Mouse (Mus musculus) cerebellum, adult 11 months (tissue): ENCODE measurements around the gene Draxin.
"Not testable (repeated sequence)": the region's sequence is repeated elsewhere in the genome, so short reads cannot be mapped to it uniquely, and the experiment has no call there.

Experiments
- DNase-seq: peaks from one replicate; pipeline ENCODE4 v3.0.0; 2022

Gene Draxin

DNA sequence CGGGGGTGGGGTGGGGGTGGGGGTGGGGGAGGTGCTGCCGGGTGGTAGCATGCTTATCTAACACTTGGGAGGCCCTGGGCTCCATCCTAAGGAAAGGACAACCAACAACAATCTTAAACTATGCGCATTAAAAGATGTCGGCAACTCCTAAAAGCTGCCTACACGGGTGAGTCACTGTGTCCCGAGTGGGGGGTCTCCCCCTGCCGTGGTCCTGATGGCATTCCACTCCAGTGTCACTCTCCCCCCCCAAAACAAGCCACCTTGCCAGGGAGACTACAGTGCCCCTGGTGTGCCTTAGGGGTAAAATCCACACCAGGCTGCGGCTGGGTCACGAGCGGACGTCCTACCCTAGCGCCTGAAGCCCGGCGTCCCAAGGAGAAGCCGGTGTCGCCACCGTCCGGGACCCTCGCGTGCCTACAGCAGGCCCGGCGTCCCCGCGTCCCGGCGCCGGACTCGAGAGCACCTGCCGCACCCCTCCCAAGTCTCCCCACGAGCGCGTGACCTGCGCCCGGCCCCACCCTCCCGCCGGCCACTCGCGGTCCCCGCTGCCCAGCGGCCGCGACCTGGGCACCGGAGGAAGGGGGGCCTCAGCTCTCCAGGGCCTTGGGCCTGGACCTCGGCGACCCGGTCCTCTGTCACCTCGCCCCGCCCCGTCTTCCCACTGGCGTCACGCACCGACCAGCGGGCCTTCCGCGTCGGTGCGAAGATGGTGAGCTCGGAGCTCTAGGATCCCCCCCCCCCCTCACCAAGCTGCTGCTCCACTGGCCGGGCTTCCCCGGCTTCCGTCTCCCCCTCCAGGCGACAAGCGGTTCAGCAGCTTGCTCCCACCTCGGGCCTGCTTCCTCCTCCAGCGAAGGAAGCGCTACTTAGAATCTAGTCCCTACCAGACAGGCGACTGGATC lies 21.0 kb upstream of the Draxin start, which contains the start of gene Fbxo6:
Gene Fbxo6 (minus strand): TSS at position 874 of the 902 bp plus-strand sequence.
- DNase-seq = peak; percentile 82

DNA sequence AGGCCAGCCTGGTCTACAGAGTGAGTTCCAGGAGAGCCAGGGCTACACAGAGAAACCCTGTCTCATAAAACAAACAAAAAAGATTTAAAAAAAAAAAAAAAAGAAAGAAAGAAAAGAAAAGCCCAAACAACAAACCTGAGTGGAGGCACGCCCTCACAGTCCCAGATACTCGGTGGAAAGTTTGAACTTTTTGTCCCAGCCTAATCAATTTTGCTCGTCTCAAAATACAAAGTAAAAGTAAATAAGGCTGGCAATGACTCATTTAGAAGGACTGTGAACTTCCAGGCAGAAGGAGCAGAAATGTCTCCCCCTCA lies 20.4 kb upstream of the Draxin start:
- no peak for DNase-seq

DNA sequence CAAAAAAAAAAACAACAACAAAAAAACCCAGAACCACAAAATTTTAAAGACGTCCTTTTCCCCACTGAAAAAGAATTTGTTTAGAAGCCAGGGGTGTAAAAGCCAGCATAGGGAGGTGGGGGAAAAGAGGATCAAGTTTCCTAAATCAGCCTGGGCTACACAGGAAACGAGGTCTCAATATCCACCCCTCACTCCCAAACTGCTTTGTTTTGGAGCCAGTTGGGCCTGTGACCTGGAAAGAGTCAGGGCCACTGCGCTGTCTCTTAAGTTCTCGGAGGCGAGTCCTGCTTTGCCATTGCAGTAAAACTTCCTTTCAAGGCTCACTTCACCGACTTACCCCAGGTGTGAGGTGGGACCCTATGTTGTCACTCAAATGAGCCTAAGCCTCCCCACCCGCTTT lies 19.7 kb upstream of the Draxin start:
- no peak for DNase-seq

GRCm38 (mm10) chr4:148149540-148149939 lies 19.0 kb upstream of the Draxin start:
- no peak for DNase-seq

DNA sequence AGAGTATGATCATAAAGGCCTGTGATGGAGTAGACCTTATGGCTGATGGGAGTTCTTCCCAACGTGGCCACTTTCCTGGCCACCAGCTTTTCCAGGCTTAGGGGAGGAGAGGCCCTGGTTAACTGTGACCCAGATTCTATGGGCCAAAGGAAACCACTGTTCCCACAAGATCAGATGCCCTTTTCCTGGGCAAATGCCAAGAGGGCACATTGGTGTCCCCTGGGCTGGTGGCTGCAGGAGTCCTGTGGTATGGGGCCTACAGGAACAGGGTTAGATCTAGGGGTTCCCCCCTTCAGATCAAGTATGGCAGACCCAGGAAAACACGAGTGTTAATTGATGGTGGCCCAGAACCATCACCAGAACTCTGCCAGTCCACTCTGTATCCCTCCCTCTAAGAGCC lies 17.2 kb upstream of the Draxin start:
- no peak for DNase-seq

GRCm38 (mm10) chr4:148143721-148144120 lies 13.2 kb upstream of the Draxin start:
- no peak for DNase-seq

DNA sequence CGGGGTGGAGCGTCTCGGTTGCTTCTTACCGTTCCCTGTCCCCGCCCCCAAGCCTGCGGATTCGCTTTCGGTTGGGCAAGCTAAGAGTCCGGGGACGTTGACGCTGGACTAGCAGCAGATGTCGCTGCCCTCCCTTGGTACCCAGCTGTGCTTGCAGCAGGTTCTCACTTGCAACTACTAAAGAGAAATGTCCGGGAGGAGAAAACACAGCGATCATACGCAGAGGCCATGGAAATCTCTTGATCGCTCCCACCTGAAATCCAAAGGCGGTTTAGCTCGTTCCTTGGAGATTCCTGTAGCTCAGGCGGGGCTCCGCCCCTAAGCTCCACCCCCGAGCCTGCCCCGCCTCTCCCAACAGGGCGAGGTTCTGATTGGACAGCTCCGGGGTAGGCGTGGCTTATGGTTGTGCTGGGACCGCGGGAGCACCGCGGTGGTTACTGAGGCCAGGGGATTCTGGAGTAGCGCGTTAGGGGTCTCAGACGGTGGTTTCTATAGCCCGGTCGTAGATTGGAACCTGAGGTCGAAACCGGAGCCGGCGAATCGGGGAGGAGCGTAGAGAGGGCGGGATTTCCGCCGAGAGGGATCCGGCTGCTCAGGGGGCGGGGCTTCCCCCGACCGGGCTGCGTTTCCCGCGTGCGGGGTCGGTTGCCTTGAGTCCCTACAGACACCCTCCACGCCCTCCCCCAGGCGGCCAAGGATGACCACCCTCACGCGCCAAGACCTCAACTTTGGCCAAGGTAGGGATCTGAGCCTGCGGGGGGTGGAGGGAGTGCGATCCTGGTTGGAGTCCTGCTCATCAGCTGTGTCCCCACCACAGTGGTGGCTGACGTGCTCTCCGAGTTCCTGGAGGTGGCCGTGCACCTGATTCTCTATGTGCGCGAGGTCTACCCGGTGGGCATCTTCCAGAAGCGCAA lies 9.9 kb upstream of the Draxin start:
- DNase-seq = peak; percentile 95

DNA sequence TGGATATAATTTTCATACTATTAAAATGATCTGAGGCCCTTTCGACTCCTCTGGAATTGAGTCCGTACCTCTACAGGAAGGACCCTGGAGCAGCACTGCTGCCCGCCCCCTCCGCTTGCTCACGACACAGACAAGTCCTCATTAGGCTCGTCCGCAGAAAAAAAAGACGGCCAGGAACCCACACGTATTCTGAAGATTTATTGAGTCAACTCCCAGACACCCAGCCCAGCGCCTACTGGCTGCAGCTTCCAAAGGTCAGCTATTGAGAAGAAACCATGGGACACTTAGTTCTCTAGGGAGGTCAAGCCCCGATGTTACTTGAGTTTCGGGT lies 9.2 kb upstream of the Draxin start:
- DNase-seq = no peak

- no peak for DNase-seq
Measured at GRCm38 (mm10) chr4:148137503-148137902, 7.0 kb upstream of the Draxin start.

DNA sequence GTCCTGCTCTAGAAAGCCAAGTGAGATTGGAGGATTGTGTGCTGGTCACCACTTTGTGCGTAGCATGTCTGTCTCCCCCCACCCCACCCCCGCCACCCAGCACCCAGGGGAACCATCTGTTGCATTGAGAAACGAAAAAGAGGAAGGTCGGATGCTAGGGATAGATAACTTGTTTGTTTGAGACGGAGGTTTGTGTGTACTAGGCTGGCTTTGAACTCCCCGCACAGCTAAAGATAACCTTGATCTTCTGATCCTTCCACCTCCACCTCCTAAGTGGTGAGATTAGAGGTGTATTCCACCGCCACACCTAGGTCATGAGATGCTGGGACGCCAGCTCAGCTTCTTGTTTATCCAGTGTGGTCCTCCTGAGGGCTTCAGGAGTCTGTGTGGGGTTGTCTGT lies 4.5 kb upstream of the Draxin start:
- DNase-seq = no peak

- DNase-seq = no peak
Measured at GRCm38 (mm10) chr4:148131497-148132081, 1.1 kb upstream of the Draxin start.

GRCm38 (mm10) chr4:148130133-148130532 lies 365 bp downstream of the Draxin start, which contains the start of gene Mad2l2:
Gene Mad2l2 (plus strand): TSS chr4:148130384.
- no peak for DNase-seq

DNA sequence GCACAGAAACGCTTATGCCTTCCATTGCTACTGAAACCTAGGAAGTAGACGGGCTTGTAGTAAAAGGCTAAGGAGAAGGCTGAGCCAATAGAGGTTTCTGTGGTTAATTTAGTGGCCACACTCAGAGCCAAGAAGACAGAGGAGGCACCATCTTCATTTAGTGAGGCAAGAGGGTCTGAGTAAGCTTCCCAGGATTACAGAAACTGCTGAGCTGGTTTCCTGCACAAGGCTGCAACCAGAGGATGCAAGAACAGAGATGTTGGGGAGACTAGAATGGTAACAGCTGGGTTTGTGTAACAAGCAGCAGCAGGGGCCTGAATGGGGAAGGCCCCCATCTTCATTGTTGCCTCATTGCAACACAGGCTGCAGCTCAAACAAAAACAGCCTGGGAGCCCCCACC lies 1.8 kb downstream of the Draxin start:
- no peak for DNase-seq

- no peak for DNase-seq
Measured at GRCm38 (mm10) chr4:148128241-148128640, 2.3 kb downstream of the Draxin start.

GRCm38 (mm10) chr4:148122694-148123066 lies 7.8 kb downstream of the Draxin start:
- DNase-seq = no peak

- no peak for DNase-seq
Measured at GRCm38 (mm10) chr4:148121982-148122693, 8.4 kb downstream of the Draxin start.

DNA sequence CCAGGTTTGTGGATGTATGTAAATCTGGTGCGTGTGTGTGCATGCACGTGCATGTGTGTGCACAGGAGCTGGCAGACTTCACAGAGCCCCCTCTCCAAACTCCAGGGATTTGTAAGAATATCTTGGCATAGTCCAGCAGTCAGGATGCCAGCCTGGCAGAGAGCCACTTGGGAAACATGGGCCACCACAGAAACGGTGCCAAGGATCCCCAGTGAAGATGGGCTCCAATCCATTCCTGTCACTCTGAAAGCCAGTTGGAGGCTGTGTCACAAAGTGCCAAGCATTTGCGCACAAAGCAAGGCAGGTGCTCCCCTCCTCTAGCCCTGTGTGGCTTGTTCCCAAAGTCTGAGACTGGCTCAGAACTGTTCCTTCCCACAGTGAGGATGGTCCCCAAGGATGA lies 9.1 kb downstream of the Draxin start:
- DNase-seq = no peak

DNA sequence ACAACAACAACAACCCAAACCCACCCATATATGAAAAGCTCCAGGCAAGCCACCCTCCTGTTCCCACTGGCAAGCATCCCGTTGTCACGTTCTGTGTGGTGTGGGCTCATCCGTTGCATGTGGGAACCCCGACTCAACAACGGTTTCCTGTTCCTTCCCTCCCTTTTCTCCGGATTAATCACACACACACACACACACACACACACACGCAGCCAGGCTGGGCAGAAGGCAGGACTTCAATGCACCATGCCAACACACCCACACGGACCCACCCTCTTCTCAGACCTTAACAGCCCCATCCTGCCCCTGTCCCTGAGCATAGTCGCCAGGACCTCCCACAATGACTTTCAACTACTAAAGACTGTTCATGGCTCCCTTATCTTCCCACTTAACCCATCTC lies 9.9 kb downstream of the Draxin start:
- no peak for DNase-seq

GRCm38 (mm10) chr4:148119578-148119977 lies 10.9 kb downstream of the Draxin start:
- DNase-seq = not testable (repeated sequence)

DNA sequence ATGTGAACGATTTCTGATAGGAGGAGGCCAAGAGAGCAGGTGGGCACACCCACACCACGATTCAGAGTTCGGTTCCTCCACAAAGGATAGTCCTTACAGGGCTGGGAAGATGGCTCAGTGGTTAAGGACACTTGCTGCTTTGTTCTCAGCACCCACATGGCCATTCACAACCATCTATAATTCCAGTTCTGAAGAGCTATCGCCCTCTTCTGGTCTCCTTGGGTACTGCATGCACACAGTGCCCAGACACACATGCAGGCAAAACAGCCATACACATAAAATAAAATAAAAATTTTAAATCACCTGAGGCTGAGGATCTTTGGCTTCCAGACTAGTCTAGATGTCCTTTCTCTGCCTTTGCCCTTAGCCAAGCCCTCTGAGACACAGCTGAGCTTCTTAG lies 13.1 kb downstream of the Draxin start:
- DNase-seq = no peak

DNA sequence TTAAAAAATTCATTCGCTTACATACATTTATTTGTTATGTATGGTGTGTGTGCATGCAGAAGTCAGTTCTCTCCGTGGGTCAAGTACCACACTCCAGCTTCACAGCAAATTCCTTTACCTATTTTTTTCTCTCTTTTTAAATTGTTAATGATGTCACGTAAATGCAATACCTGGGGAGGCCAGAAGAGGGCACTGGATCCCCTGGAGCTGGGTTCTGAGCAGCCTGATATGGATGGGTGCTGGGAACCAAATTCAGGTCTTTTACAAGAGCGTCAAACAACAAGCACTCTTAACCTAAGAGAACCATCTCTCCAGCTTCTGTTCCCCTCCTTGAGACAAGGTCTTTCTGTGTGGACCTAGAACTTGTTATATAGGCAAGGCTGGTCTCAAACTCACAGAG lies 13.8 kb downstream of the Draxin start:
- DNase-seq = no peak

- no peak for DNase-seq
Measured at GRCm38 (mm10) chr4:148115467-148115866, 15.0 kb downstream of the Draxin start.
